In genomic region chr3:54753411-54753810, GRCm38 (mm10) we compare ENCODE assay signal across 40 mouse cellular contexts. TPM values are rescaled to one million over a fixed set of nuclear protein-coding genes. Genes with fewer than 3 reads are reported as not detected.
"Had no signal": no experiment of that assay in that cellular context is flagged by ENCODE, and none has a peak within 500 bp of the region (broad histone marks: within the 10 kb centered on the region; RNA-seq: fewer than 3 reads in every experiment).

No protein-coding gene starts in this region.

- H3K27ac ChIP-seq: heart, adult 2 months; heart, embryonic 13.5 days; heart, embryonic 15.5 days; hindbrain, embryonic 10.5 days; hindbrain, embryonic 12.5 days; hindbrain, embryonic 14.5 days; intestine, embryonic 15.5 days; layer of hippocampus, adult 2 months; limb, embryonic 13.5 days; limb, embryonic 15.5 days; liver, embryonic 12.5 days; liver, embryonic 14.5 days had no signal

- H3K4me3 ChIP-seq: heart, adult 2 months; heart, embryonic 13.5 days; heart, embryonic 15.5 days; hindbrain, embryonic 10.5 days; hindbrain, embryonic 12.5 days; intestine, embryonic 15.5 days; layer of hippocampus, adult 2 months; limb, embryonic 13.5 days; limb, embryonic 15.5 days; liver, embryonic 12.5 days had no signal

- H3K27me3 ChIP-seq: heart, embryonic 13.5 days; heart, embryonic 15.5 days had no signal

- H3K9ac ChIP-seq: heart, embryonic 13.5 days; heart, embryonic 15.5 days; hindbrain, embryonic 12.5 days; hindbrain, embryonic 14.5 days; intestine, embryonic 15.5 days; limb, embryonic 13.5 days; limb, embryonic 15.5 days; liver, embryonic 12.5 days; liver, embryonic 14.5 days had no signal

- H3K4me2 ChIP-seq: heart, embryonic 11.5 days; heart, embryonic 13.5 days; heart, embryonic 15.5 days; hindbrain, embryonic 12.5 days; hindbrain, embryonic 14.5 days; intestine, embryonic 15.5 days; limb, embryonic 13.5 days; limb, embryonic 15.5 days; liver, embryonic 12.5 days had no signal

- H3K9me3 ChIP-seq: heart, embryonic 15.5 days; hindbrain, embryonic 10.5 days; hindbrain, embryonic 12.5 days; intestine, embryonic 15.5 days; limb, embryonic 13.5 days; limb, embryonic 15.5 days; liver, embryonic 12.5 days had no signal

- DNase-seq: gastrocnemius, postnatal 14 days; gastrocnemius, postnatal 36 days; heart, adult 11 months; heart, adult 2 months; heart, postnatal 4 days; kidney, adult 18-20 months; kidney, adult 8-10 months; kidney, postnatal 10 days; kidney, postnatal 25 days; kidney, postnatal 4 days; layer of hippocampus, adult 9-11 months; layer of hippocampus, postnatal 36 days; left cerebral cortex, postnatal 4 days had no signal

RNA-seq across cellular contexts. Expression of gene Smad9, which starts 2.0 kb away (rescaled TPM):
- polyA plus RNA-seq: inflammation-experienced regulatory T-cells, adult 6 months had no signal

RNA-seq across cellular contexts. Expression of gene Gm21958, which starts 39.3 kb away (rescaled TPM):
- total RNA-seq: gastrocnemius, adult 18-20 months; gastrocnemius, adult 8-10 months; gastrocnemius, postnatal 14 days; gastrocnemius, postnatal 36 days; heart, adult 2 months; heart, postnatal 25 days; heart, postnatal 4 days; layer of hippocampus, adult 2 months; layer of hippocampus, postnatal 14 days; layer of hippocampus, postnatal 36 days; left cerebral cortex, adult 18-20 months; left cerebral cortex, adult 8-10 months; left cerebral cortex, postnatal 10 days; left cerebral cortex, postnatal 25 days; left cerebral cortex, postnatal 4 days; liver, adult 2 months had no signal
- polyA plus RNA-seq: gonadal fat pad, adult 2 months; heart, adult 2 months; heart, postnatal 0 days; hindbrain, embryonic 14.5 days; intestine, embryonic 15.5 days; intestine, postnatal 0 days; kidney, embryonic 16.5 days; liver, adult 2 months; liver, embryonic 12.5 days; liver, embryonic 14.5 days; liver, embryonic 16.5 days had no signal
